Mouse (Mus musculus): ENCODE results near the gene Fam173a. TPM values are rescaled to one million over a fixed set of nuclear protein-coding genes. Genes with fewer than 3 reads are reported as not detected.
"Not testable (repeated sequence)": the region's sequence is repeated elsewhere in the genome, so short reads cannot be mapped to it uniquely, and the experiment has no call there.

Gene Fam173a
- total RNA-seq, 2 experiments from 2014 or later = 69.2 to 80.1 TPM

DNA sequence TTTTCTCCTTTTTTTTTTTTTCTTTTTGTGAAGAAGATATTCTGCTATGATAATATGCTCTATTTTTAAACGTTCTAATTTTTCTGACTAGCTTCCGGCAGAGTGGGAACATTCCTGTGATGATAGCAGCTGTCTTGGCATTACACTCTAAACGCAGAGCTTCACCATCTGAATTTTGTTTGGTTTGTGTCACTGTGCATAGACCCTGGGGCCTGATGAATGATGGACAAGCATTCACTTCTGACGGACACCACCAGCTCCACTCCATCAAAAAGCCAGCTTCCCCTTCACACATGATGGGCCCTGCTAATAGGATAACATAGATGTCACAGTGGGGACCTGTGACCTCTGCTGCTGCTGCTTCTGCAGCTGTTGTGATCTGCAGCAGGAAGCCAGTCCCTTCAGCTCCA lies 31.1 kb downstream of the Fam173a start:
- no peak for DNase-seq (ENCODE audit: low spot score in 2 of 2)

DNA sequence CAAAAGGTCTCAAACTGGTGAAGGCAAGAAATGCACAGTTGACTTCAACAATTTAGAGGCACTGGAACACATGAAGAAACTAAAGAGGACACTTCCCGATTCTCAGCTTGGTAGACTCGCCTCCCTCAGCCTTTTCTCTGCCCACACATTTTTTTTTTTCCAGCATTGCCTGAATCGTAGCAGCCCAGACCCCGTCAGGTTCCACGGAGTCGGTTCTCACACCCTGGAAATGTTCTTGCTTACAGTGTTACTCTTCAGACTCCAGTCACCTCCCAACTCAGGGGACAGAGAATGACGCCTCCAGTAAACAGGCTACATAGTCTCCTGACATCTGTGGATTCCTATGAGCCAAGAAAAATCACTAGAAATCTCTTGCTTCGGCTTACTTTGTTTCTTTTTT lies 32.6 kb downstream of the Fam173a start:
- no peak for DNase-seq (ENCODE audit: low spot score in 2 of 2)

DNA sequence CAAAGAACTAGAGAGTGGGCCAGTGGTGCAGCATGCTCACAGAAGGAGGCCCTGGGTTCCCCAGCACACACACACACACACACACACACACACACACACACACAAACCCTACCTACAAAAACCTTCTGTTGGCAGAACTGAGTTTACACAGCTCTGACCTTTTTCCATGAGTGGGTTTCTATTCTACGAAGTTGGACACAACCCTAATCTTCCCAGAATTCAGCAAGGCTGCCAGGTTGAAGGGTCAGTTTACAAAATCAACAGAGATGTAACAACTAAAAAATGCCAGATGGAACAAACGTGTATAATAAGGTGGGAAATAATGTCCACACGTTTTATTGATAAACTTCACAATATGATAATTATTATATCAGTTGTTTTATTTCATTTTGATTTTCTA lies 35.0 kb downstream of the Fam173a start:
- no peak for DNase-seq (ENCODE audit: low spot score in 2 of 2)

DNA sequence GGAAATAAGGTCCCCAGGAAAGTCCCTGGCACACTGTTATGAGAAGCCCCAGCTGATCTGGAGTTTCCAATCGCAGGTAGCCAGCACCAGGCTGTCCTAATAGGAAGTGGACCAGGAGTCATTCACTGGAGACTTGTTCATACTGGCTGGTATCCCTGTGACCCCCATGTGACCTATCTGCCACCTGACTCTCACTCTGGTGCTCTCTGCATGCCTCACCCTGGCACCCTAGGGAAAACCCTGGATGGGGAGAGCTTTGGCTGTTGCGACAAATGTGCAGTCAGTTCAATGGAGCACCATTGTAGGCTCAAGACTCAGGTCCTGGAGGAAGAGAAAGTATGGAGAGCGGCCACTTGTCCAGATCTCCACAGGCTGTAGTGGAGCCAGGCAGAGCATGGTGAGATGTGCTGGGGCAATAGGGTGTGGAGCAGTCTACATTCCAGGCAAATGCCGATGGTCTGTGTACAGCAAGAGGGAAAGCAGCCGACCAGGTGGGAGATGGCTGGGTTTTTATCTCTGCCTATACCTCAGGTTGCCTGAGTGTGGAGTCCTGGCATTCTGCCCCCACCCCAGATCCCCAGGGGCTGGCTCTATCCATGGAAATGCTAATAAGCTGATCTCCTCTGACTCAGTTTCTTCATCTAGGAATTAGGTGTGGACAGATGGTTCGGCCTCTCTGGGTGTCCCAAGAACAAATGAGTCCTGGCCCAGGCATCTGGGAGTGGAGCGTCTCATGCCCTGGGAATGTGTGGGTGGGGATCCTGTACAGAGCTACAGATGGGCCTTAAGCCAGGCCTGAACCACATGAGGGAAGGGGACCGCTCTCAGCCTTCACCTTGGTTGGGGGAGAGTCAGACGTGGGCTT lies 36.1 kb downstream of the Fam173a start:
- no peak for DNase-seq (ENCODE audit: low spot score in 2 of 2)

DNA sequence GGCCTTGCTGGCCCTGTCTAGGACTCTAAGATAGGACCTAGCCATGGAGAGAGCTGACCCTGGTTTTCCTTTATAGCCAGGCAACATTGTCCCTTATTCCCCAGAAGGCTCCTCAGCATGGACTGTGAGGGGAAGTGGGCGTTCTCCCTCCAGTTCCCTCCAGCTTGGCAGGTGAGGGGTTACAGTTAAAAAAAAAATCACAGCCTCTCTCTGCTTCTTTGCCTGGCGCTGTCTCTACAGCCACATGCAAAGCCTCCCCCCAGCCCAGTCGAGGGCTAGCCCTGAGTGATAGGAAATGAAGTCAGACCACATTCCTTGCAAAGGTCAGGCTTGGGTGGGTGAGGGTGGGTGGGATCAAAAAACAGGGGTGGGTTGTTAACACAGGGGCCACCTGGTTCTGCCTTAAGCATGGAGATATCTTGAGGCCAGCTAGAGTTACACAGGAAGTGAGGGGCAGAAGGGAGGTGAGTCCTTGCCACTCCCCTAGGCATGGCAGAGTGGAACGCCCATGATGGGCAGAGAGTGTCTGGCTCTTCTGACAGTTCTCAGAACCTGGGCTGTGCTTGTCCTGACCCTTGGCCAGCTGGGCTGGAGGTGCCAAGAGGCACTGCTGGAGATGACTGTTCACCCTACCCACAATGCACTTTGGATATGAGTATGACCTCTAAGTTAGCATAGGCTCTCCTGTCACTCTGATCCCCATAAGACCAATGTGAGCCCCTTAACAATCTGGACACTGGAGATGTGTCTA lies 36.9 kb downstream of the Fam173a start:
- DNase-seq (ENCODE audit: low spot score in 2 of 2) = no peak

DNA sequence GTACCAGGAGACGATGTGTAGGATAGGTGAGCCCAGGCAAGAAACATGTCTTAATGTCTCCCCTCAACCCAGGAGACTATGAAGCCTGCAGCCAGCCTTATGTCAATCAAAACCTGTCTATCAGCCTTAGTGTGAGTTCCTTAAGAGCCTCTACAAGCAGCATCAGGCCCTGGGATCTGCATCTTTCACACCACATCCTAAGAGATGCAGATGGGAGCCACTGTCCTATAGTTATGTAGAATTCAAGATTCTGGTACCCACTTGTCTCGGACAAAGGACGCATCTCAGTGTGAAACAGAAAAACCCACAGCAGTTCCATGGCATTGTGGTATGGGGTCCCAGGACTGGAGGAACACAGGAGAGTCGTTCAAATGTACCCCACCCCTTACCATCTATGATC lies 37.6 kb downstream of the Fam173a start:
- DNase-seq (ENCODE audit: low spot score in 2 of 2) = no peak

- no peak for DNase-seq (ENCODE audit: low spot score in 2 of 2)
Observed at GRCm38 (mm10) chr17:25754241-25754640, 38.5 kb downstream of the Fam173a start, which contains the start of gene Msln. Msln (minus strand) TSS chr17:25754378.

- DNase-seq (ENCODE audit: low spot score in 2 of 2) = peak; percentile 60 to 63
Observed at GRCm38 (mm10) chr17:25751446-25751845, 41.3 kb downstream of the Fam173a start.

DNA sequence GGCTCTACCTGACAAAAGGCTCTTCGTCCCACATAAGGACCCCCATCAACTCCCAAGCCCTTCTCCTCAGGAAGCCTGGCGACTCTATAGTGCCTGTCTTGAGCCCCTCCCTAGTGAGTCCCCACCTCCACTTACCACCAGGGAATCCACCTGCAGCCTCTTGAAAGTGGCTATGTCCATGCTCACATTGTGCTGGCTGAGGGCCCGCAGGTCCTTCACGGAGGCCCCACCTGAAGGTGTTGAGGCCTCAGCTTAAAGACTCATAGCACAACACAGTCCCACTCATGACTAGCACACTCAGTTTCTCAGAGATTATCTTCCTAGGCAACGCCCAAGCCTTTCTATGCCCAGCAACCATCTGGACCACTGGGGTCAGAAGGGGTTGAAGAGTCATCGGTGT lies 43.4 kb downstream of the Fam173a start:
- no peak for DNase-seq (ENCODE audit: low spot score in 2 of 2)

DNA sequence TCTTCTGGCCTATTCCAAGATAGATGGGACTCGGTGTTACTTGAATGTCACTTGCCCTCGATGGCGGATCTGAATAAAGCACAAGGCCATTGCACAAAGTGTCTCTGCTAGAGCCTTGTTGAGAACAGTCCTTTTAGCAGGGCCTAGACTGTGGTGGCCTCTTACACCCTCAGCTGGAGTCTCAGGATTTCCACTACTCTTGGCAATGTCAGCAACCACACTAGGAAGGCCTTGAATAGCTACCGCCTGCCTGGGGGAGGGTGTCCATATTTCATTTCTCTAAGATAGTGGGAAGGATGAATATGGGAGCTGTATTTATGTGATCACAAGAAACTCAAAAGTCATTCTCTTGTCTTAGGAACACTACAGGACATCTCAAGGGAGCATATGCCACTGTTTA lies 44.5 kb downstream of the Fam173a start:
- DNase-seq (ENCODE audit: low spot score in 2 of 2) = no peak

GRCm38 (mm10) chr17:25744311-25744710 lies 48.4 kb downstream of the Fam173a start:
- no peak for DNase-seq (ENCODE audit: low spot score in 2 of 2)

- no peak for DNase-seq (ENCODE audit: low spot score in 2 of 2)
Observed at GRCm38 (mm10) chr17:25743831-25744230, 48.9 kb downstream of the Fam173a start.

DNA sequence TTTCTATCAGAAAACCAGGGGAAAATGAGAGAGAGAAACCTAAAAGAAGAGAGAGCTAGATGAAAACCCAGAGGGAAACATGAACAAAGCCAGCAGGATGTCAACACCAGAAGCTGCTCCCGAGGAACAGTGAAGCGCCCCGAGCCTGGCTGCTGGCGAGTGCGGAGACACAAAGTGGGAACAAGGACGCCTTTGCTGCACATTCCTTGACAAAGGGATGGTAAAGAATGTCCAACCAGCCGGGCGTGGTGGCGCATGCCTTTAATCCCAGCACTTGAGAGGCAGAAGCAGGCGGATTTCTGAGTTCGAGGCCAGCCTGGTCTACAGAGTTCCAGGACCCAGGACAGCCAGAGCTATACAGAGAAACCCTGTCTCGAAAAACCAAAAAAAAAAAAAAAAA lies 51.2 kb downstream of the Fam173a start:
- not testable (repeated sequence) for DNase-seq (ENCODE audit: low spot score in 2 of 2)

Small RNA genes within 50 kb of the gene (microRNA-seq; reads per million reads assigned to microRNA genes)
- gene Gm25083 (0 reads per million in 2 experiments), gene Mir3082 (2.0 to 3.3 reads per million in 2 experiments), gene Mir6966 (0.59 to 2.7 reads per million in 2 experiments)

Other genes with a start within 250 kb of the Fam173a start
- 10 to 100 TPM; 62.7 to 66.3 TPM for gene Sox8, start 222.2 kb downstream of the Fam173a start, total RNA-seq (2021)
- gene Lmf1, start 213.8 kb downstream of the Fam173a start, total RNA-seq (2021) = 10 to 100 TPM; 23.1 to 26.4 TPM
- gene Gng13, start 75.7 kb downstream of the Fam173a start, total RNA-seq (2021) = 10 to 100 TPM; 55.4 to 57.2 TPM
- gene Chtf18, start 65.5 kb downstream of the Fam173a start, total RNA-seq (2021) = 1 to 10 TPM; 2.6 to 3.6 TPM
- gene Rpusd1, start 65.2 kb downstream of the Fam173a start, total RNA-seq (2021) = 10 to 100 TPM; 27.0 to 30.0 TPM
- not detected for gene Mslnl, start 56.9 kb downstream of the Fam173a start, total RNA-seq (2021)
- 1 to 10 TPM; 1.8 to 2.6 TPM for gene Msln, start 38.5 kb downstream of the Fam173a start, total RNA-seq (2021)
- 10 to 100 TPM; 25.7 to 26.9 TPM for gene Narfl, start 19.1 kb downstream of the Fam173a start, total RNA-seq (2021)
- gene Haghl, start 7.2 kb downstream of the Fam173a start, total RNA-seq (2021) = 100 to 1,000 TPM; 140 to 157 TPM
- gene Ccdc78, start 6.3 kb downstream of the Fam173a start, total RNA-seq (2021) = under 1 TPM; 0.23 to 0.33 TPM
- not detected for gene AC134908.4, start 2.8 kb upstream of the Fam173a start, total RNA-seq (2021)
- 10 to 100 TPM; 51.2 to 65.8 TPM for gene Metrn, start 4.2 kb upstream of the Fam173a start, total RNA-seq (2021)
- gene Fbxl16, start 16.2 kb upstream of the Fam173a start, total RNA-seq (2021) = 100 to 1,000 TPM; 272 to 292 TPM
- gene Wdr24, start 30.7 kb upstream of the Fam173a start, total RNA-seq (2021) = 10 to 100 TPM; 21.0 to 24.1 TPM
- gene Jmjd8, start 36.0 kb upstream of the Fam173a start, total RNA-seq (2021) = 10 to 100 TPM; 55.4 to 56.9 TPM
- gene Stub1, start 40.5 kb upstream of the Fam173a start, total RNA-seq (2021) = 100 to 1,000 TPM; 168 to 169 TPM
- gene Rhbdl1, start 44.4 kb upstream of the Fam173a start, total RNA-seq (2021) = 10 to 100 TPM; 80.6 to 99.3 TPM
- 10 to 100 TPM; 30.9 to 36.3 TPM for gene Gm20683, start 48.9 kb upstream of the Fam173a start, total RNA-seq (2021)
- 10 to 100 TPM; 80.3 to 94.8 TPM for gene Rhot2, start 52.0 kb upstream of the Fam173a start, total RNA-seq (2021)
- gene Wdr90, start 68.6 kb upstream of the Fam173a start, total RNA-seq (2021) = 10 to 100 TPM; 25.4 to 37.8 TPM
- gene Mcrip2, start 75.9 kb upstream of the Fam173a start, total RNA-seq (2021) = 10 to 100 TPM; 30.6 to 32.6 TPM
- 10 to 100 TPM; 31.7 to 32.7 TPM for gene Mettl26, start 82.2 kb upstream of the Fam173a start, total RNA-seq (2021)
- 1 to 10 TPM; 1.1 to 1.4 TPM for gene Wfikkn1, start 88.0 kb upstream of the Fam173a start, total RNA-seq (2021)
- gene Rab40c, start 126.8 kb upstream of the Fam173a start, total RNA-seq (2021) = 10 to 100 TPM; 41.9 to 49.9 TPM
- gene Pigq, start 152.0 kb upstream of the Fam173a start, total RNA-seq (2021) = 100 to 1,000 TPM; 144 to 149 TPM
- not detected for gene Nhlrc4, start 152.1 kb upstream of the Fam173a start, total RNA-seq (2021)
- gene A930017K11Rik, start 159.7 kb upstream of the Fam173a start, total RNA-seq (2021) = not detected
- gene Capn15, start 192.9 kb upstream of the Fam173a start, total RNA-seq (2021) = 10 to 100 TPM; 38.2 to 50.8 TPM

All from layer of hippocampus, postnatal 10 days (tissue).